In genomic region chr8:11486142-11486541, GRCm38 (mm10) we compare ENCODE assay signal across 10 mouse cellular contexts. TPM values are rescaled to one million over a fixed set of nuclear protein-coding genes. Genes with fewer than 3 reads are reported as not detected.
A peak's percentile ranks its signal among the peaks of the same experiment; 100 is the strongest.
DNase-seq lines count a peak whose midpoint lies in the region; ATAC-seq and TF ChIP-seq lines count a peak whose summit lies in the region.
"Had no signal": no experiment of that assay in that cellular context is flagged by ENCODE, and none has a peak within 500 bp of the region (broad histone marks: within the 10 kb centered on the region; RNA-seq: fewer than 3 reads in every experiment).

No protein-coding gene starts in this region.

- no peak overlapping the region for H3K4me3 ChIP-seq in intestine, embryonic 14.5 days (ENCODE audit: low read depth, low read length)
- no peak overlapping the region for H3K4me3 ChIP-seq in intestine, embryonic 16.5 days (ENCODE audit: low read length)
- no peak overlapping the region for H3K4me3 ChIP-seq in bone marrow macrophage, adult 2 months (ENCODE audit: insufficient read depth, low read length)
- no peak overlapping the region for H3K4me3 ChIP-seq in midbrain, postnatal 0 days (ENCODE audit: low read depth, low read length)
- H3K4me3 ChIP-seq: embryonic facial prominence, embryonic 15.5 days; neural tube, embryonic 13.5 days had no signal

- no peak for TF ChIP-seq POLR2A in bone marrow macrophage, adult 2 months (IDR thresholded peaks at IDR 0.05; ENCODE audit: borderline replicate concordance, low read depth, low read length)

- no peak overlapping the region for H3K27ac ChIP-seq in intestine, embryonic 14.5 days (ENCODE audit: low read depth)
- H3K27ac ChIP-seq in intestine, embryonic 16.5 days (ENCODE audit: low read length), result no peak overlapping the region
- H3K27ac ChIP-seq in bone marrow macrophage, adult 2 months (ENCODE audit: insufficient read depth, low read depth, low read length), result no peak overlapping the region
- H3K27ac ChIP-seq in midbrain, postnatal 0 days (ENCODE audit: low read depth, low read length), result no peak overlapping the region
- H3K27ac ChIP-seq: embryonic facial prominence, embryonic 15.5 days; neural tube, embryonic 13.5 days had no signal

- DNase-seq in intestine, embryonic 14.5 days (ENCODE audit: low spot score), result peak; percentile 90
- peak; percentile 76 for DNase-seq in left cerebral cortex, postnatal 4 days
- DNase-seq in midbrain, postnatal 0 days (ENCODE audit: low spot score), result peak; percentile 77
- DNase-seq in testis, postnatal 10 days (ENCODE audit: low spot score), result peak; percentile 92

- intact Hi-C loops in left cerebral cortex, postnatal 4 days (cut with DNase I), result loop anchor here (10.0 kb wide), 1 partner anchor 61 kb away; no protein-coding TSS in a partner anchor

- H3K4me1 ChIP-seq in intestine, embryonic 14.5 days (replicated peaks; ENCODE audit: control insufficient read depth, insufficient read depth, low read length), result no peaks in the 10 kb centered on the region
- H3K4me1 ChIP-seq in intestine, embryonic 16.5 days (ENCODE audit: control insufficient read depth, insufficient read depth, low read length), result peaks cover 6% of the 10 kb centered on the region; the same call in 1 of the 2 replicates
- peaks cover 6% of the 10 kb centered on the region for H3K4me1 ChIP-seq in bone marrow macrophage, adult 2 months (ENCODE audit: control insufficient read depth, insufficient read depth, low read length)
- H3K4me1 ChIP-seq in midbrain, postnatal 0 days (ENCODE audit: insufficient read depth, low read length), result no peaks in the 10 kb centered on the region
- H3K4me1 ChIP-seq: embryonic facial prominence, embryonic 15.5 days; neural tube, embryonic 13.5 days had no signal

- TF ChIP-seq CTCF in bone marrow macrophage, adult 2 months (IDR thresholded peaks at IDR 0.05; ENCODE audit: low read depth, low read length), result peak; percentile 86
- TF ChIP-seq CTCF in midbrain, postnatal 0 days (IDR thresholded peaks at IDR 0.05), result peak; percentile 91

- no peak overlapping the region for H3K4me2 ChIP-seq in intestine, embryonic 14.5 days (ENCODE audit: low read length)
- H3K4me2 ChIP-seq in intestine, embryonic 16.5 days (ENCODE audit: low read depth, low read length), result no peak overlapping the region
- no peak overlapping the region for H3K4me2 ChIP-seq in midbrain, postnatal 0 days (ENCODE audit: low read depth, low read length, poor library complexity, severe bottlenecking)
- H3K4me2 ChIP-seq: embryonic facial prominence, embryonic 15.5 days; neural tube, embryonic 13.5 days had no signal

- ATAC-seq in intestine, embryonic 14.5 days (replicated peaks; ENCODE audit: low FRiP score, low TSS enrichment, low read depth), result no peak
- ATAC-seq in intestine, embryonic 16.5 days, result no peak
- peak; percentile 45; the same call in 1 of the 2 replicates for ATAC-seq in erythroid progenitor cell, adult 5-6 weeks (replicated peaks; ENCODE audit: low FRiP score, poor library complexity, severe bottlenecking)
- ATAC-seq in inflammation-experienced regulatory T-cells, adult 6 months, result peak; percentile 60
- 0 out of 2 replicates have a peak, but pooled peaks have one; percentile 23 for ATAC-seq in midbrain, postnatal 0 days (ENCODE audit: low FRiP score)

- 20% methylated on average over 7 of the region's 7 CpGs for WGBS in intestine, embryonic 14.5 days
- WGBS in intestine, embryonic 16.5 days, result 16% methylated on average over 7 of the region's 7 CpGs
- 26% methylated on average over 7 of the region's 7 CpGs for WGBS in midbrain, postnatal 0 days

- no peaks in the 10 kb centered on the region for H3K9me3 ChIP-seq in intestine, embryonic 14.5 days (ENCODE audit: control insufficient read depth, low read length)
- H3K9me3 ChIP-seq in intestine, embryonic 16.5 days (ENCODE audit: control insufficient read depth, low read length), result no peaks in the 10 kb centered on the region
- H3K9me3 ChIP-seq in midbrain, postnatal 0 days (ENCODE audit: low read length), result no peaks in the 10 kb centered on the region
- H3K9me3 ChIP-seq: embryonic facial prominence, embryonic 15.5 days; neural tube, embryonic 13.5 days had no signal

- no peaks in the 10 kb centered on the region for H3K36me3 ChIP-seq in intestine, embryonic 14.5 days (ENCODE audit: control insufficient read depth, insufficient read depth, low read length)
- H3K36me3 ChIP-seq in intestine, embryonic 16.5 days (ENCODE audit: control insufficient read depth, insufficient read depth, low read length), result no peaks in the 10 kb centered on the region
- H3K36me3 ChIP-seq in midbrain, postnatal 0 days (ENCODE audit: insufficient read depth, low read length), result no peaks in the 10 kb centered on the region
- H3K36me3 ChIP-seq: embryonic facial prominence, embryonic 15.5 days; neural tube, embryonic 13.5 days had no signal

- 0 out of 2 replicates have a peak, but pooled peaks cover 4% of the 10 kb centered on the region for H3K27me3 ChIP-seq in intestine, embryonic 14.5 days (replicated peaks; ENCODE audit: control insufficient read depth, insufficient read depth, low read length)
- H3K27me3 ChIP-seq in intestine, embryonic 16.5 days (replicated peaks; ENCODE audit: control insufficient read depth, insufficient read depth, low read length), result 0 out of 2 replicates have a peak, but pooled peaks cover 3% of the 10 kb centered on the region
- peaks cover 7% of the 10 kb centered on the region for H3K27me3 ChIP-seq in midbrain, postnatal 0 days (ENCODE audit: insufficient read depth, low read length)

- H3K9ac ChIP-seq in intestine, embryonic 14.5 days (ENCODE audit: low read length), result no peak overlapping the region
- H3K9ac ChIP-seq in intestine, embryonic 16.5 days (ENCODE audit: low read depth, low read length), result no peak overlapping the region
- no peak overlapping the region for H3K9ac ChIP-seq in midbrain, postnatal 0 days (replicated peaks; ENCODE audit: low read length, poor library complexity, severe bottlenecking)
- H3K9ac ChIP-seq: embryonic facial prominence, embryonic 15.5 days; neural tube, embryonic 13.5 days had no signal

RNA-seq across cellular contexts. Expression of gene Rab20, which starts 7.6 kb away (rescaled TPM):
- polyA plus RNA-seq in intestine, embryonic 14.5 days (2014; fragmentation: Nextera tagmentation; extraction: Ambion mirVana), result 7.8 and 8.6 TPM in 2 replicates
- polyA plus RNA-seq in intestine, embryonic 16.5 days (2015; fragmentation: Nextera tagmentation; extraction: Ambion mirVana), result 25.5 and 27.6 TPM in 2 replicates
- polyA plus RNA-seq in bone marrow macrophage, adult 2 months (2012; ENCODE audit: insufficient read depth, insufficient read length, missing spikeins), result 12.2 and 12.5 TPM in 2 replicates
- total RNA-seq in erythroid progenitor cell, adult 5-6 weeks (2015; ENCODE audit: low replicate concordance), result 2.9 TPM in 1 of 2 replicates, not detected in the other
- 2.8 and 3.6 TPM in 2 replicates for total RNA-seq in erythroid progenitor cell, adult 5-6 weeks (2017; ENCODE audit: low replicate concordance)
- 10 to 100 TPM in 2 of 3 experiments, 1 to 10 TPM in 1; 5.4 to 16.0 (median 11.1) TPM for polyA plus RNA-seq in inflammation-experienced regulatory T-cells, adult 6 months (2017; shearing (Covaris generic))
- total RNA-seq in left cerebral cortex, postnatal 4 days (2021), result under 1 TPM; 0.34 to 0.36 TPM
- total RNA-seq in midbrain, postnatal 0 days (2014; rRNA removed), result 0.28 and 0.60 TPM in 2 replicates
- polyA plus RNA-seq in midbrain, postnatal 0 days (2015; fragmentation: Nextera tagmentation; extraction: Ambion mirVana), result 0.58 and 0.72 TPM in 2 replicates

RNA-seq across cellular contexts. Expression of gene Naxd, which starts 11.2 kb away (rescaled TPM):
- 109 and 111 TPM in 2 replicates for polyA plus RNA-seq in intestine, embryonic 14.5 days (2014; fragmentation: Nextera tagmentation; extraction: Ambion mirVana)
- polyA plus RNA-seq in intestine, embryonic 16.5 days (2015; fragmentation: Nextera tagmentation; extraction: Ambion mirVana), result 96.8 and 105 TPM in 2 replicates
- 45.1 and 48.0 TPM in 2 replicates for polyA plus RNA-seq in bone marrow macrophage, adult 2 months (2012; ENCODE audit: insufficient read depth, insufficient read length, missing spikeins)
- 20.2 and 42.8 TPM in 2 replicates for total RNA-seq in erythroid progenitor cell, adult 5-6 weeks (2015; ENCODE audit: low replicate concordance)
- 12.9 and 24.0 TPM in 2 replicates for total RNA-seq in erythroid progenitor cell, adult 5-6 weeks (2017; ENCODE audit: low replicate concordance)
- 10 to 100 TPM; 49.1 to 66.5 (median 55.2) TPM for polyA plus RNA-seq in inflammation-experienced regulatory T-cells, adult 6 months (2017; shearing (Covaris generic))
- 10 to 100 TPM; 62.9 to 68.7 TPM for total RNA-seq in left cerebral cortex, postnatal 4 days (2021)
- 88.6 and 89.7 TPM in 2 replicates for total RNA-seq in midbrain, postnatal 0 days (2014; rRNA removed)
- polyA plus RNA-seq in midbrain, postnatal 0 days (2015; fragmentation: Nextera tagmentation; extraction: Ambion mirVana), result 106 and 118 TPM in 2 replicates

Comparison
In these comparisons a context has a peak if more than half of its experiments do, and no peak if none do; other contexts are left out.
1. ATAC-seq: peak in erythroid progenitor cell, adult 5-6 weeks (single experiment), inflammation-experienced regulatory T-cells, adult 6 months (single experiment) and midbrain, postnatal 0 days (single experiment); none in intestine, embryonic 14.5 days (single experiment) and intestine, embryonic 16.5 days (single experiment).
2. Peak in every context shown above with its lines, with median percentiles within 50 percentile points of each other: DNase-seq.